Mouse (Mus musculus) common myeloid progenitor, adult 5-6 weeks (primary cell): ENCODE data around the gene H3f3b. TPM values are rescaled to one million over a fixed set of nuclear protein-coding genes. Genes with fewer than 3 reads are reported as not detected.

ENCODE experiments used
- total RNA-seq: library from RNA; stranded (forward); fragments of 200-1000, 187-1606 nt; gene quantifications from 2 replicates; pipeline ENCODE4 v1.2.3, GENCODE M21; 2017

H3f3b gene
- total RNA-seq, 1 experiment from 2014 or later: 869 TPM

Other genes starting within 250 kb of the H3f3b start
- gene Caskin2, start 214.3 kb downstream of the H3f3b start, total RNA-seq: 2.8 and 5.8 TPM in 2 replicates
- 12.2 and 22.2 TPM in 2 replicates for gene Tsen54, start 213.2 kb downstream of the H3f3b start, total RNA-seq
- 3.8 and 6.2 TPM in 2 replicates for gene Llgl2, start 203.9 kb downstream of the H3f3b start, total RNA-seq
- gene Myo15b, start 169.6 kb downstream of the H3f3b start, total RNA-seq: 3.3 and 3.7 TPM in 2 replicates
- 31.2 and 35.4 TPM in 2 replicates for gene Smim5, start 128.0 kb downstream of the H3f3b start, total RNA-seq
- 0.34 and 2.0 TPM in 2 replicates for gene Smim6, start 115.9 kb downstream of the H3f3b start, total RNA-seq
- 164 and 170 TPM in 2 replicates for gene Sap30bp, start 94.7 kb downstream of the H3f3b start, total RNA-seq
- 23.6 and 25.3 TPM in 2 replicates for gene Recql5, start 94.5 kb downstream of the H3f3b start, total RNA-seq
- gene Itgb4, start 53.3 kb downstream of the H3f3b start, total RNA-seq: 0.29 and 5.1 TPM in 2 replicates
- gene Galk1, start 15.2 kb downstream of the H3f3b start, total RNA-seq: 34.6 and 43.6 TPM in 2 replicates
- 15.8 and 28.5 TPM in 2 replicates for gene Unk, start 2.4 kb upstream of the H3f3b start, total RNA-seq
- 29.7 and 29.9 TPM in 2 replicates for gene Unc13d, start 50.0 kb upstream of the H3f3b start, total RNA-seq
- gene Wbp2, start 59.0 kb upstream of the H3f3b start, total RNA-seq: 26.2 and 32.7 TPM in 2 replicates
- 5.8 and 11.3 TPM in 2 replicates for gene Trim47, start 99.2 kb upstream of the H3f3b start, total RNA-seq
- 9.9 and 12.5 TPM in 2 replicates for gene Trim65, start 103.2 kb upstream of the H3f3b start, total RNA-seq
- 38.7 and 40.5 TPM in 2 replicates for gene Mrpl38, start 110.9 kb upstream of the H3f3b start, total RNA-seq
- 20.2 and 21.7 TPM in 2 replicates for gene Fbf1, start 140.2 kb upstream of the H3f3b start, total RNA-seq
- gene Ten1, start 170.9 kb upstream of the H3f3b start, total RNA-seq: 21.5 and 34.3 TPM in 2 replicates
- gene Acox1, start 171.1 kb upstream of the H3f3b start, total RNA-seq: 24.2 and 25.9 TPM in 2 replicates
- gene Evpl, start 210.1 kb upstream of the H3f3b start, total RNA-seq: 2.2 and 2.6 TPM in 2 replicates
- gene Srp68, start 246.3 kb upstream of the H3f3b start, total RNA-seq: 56.9 and 62.6 TPM in 2 replicates